Mouse (Mus musculus): ENCODE data around the gene Elmod2.
"Not testable (repeated sequence)": the region's sequence is repeated elsewhere in the genome, so short reads cannot be mapped to it uniquely, and the experiment has no call there.

Elmod2 gene

DNA sequence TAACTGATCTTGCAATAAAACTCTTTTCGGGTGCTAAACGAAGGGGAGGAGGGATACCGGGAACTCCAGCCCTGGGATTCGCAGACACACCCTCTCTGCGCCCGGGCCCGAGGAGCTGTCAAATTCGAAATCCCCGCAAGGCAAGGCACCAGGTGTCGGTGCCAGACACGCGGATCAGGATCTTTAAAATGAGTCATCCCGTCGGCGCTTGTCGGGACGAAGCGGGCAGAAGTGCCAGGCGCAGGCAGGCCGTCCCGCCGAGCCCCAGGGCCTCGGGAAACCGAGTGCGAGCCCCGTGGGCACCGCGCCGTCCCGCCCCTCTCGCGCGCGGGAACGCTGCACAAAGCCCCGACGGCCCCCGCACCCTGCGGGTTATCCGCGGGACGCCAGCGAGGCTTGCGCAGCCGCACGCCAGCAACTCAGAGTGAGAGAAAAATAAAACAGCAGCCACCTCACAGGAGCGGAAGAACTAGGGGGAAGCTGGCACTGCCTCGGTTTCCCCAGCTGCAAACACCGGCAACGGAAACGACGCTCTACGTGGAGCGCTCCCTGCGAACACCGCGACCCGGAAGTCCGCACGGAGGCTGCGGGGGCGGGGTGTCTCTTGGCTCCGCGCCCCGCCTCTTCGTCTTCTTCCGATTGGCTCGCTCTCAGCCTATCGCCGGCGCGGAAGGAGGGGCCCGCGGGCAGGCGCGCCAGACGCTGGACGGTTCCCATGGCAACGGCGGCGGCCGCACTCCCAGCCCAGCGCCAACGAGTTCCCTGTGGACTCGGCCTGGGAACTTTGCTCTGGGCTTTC, at the start of gene Elmod2:
TSS of gene Elmod2 (minus strand) at position 588 of the 799 bp plus-strand sequence.
- peak; percentile 100 for DNase-seq

DNA sequence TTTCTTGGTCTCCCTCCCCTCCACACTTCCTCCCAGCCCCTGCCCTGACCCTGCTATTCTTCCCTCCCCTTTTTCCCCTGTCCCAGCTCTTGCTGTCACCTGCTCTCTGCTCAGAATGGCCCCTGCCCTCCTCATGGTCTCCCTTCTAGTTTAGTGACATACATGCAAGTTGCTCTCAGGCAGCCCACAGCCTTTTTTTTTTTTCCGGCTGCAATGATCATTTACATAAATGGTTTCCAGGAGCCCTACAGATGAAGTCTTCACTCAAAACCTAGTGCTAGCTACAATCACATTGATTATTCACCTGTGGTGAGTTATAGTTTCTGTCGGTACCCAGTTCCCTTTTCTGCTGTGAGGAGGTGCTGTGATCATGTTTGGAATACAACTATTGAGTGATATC, 48.7 kb upstream of the Elmod2 start:
- DNase-seq: no peak

DNA sequence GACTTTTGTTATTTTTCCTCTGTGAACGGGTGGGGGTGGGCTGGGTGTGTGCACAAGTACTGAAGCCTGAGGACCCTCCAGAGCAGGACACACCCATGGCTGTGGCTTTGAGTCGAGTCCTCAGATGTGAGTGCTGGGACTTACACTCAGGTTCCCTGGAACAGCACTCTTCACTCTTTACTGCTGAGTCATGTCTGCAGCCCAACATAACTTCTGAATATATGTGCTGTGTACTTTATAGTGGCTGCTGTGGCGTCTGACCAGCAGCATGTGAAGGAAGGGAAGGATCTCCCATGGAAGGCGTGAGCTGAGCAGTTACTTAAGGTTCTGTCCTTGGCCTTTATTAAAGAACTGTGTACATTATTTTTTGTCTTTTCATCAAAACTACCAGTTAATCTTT, 47.9 kb upstream of the Elmod2 start:
- DNase-seq: no peak

DNA sequence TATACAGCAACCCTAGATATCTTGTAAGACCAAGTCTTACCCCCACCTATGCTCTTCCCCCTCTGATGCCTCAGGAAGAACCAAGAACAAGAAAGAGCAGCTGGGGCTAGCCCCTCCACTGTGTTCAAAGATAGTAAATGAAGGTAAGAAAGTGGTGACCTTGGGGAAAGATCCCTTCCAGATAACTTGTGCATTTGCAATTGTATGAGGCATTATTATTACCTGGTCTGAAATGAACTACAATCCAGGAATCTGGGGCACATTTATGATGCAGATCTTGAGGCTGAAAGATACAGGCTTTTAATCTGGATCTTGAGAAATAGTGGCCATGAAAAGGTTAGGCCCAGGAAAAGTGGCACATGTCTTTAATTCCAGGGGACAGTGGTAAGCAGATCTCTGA, 44.9 kb upstream of the Elmod2 start:
- DNase-seq: no peak

DNA sequence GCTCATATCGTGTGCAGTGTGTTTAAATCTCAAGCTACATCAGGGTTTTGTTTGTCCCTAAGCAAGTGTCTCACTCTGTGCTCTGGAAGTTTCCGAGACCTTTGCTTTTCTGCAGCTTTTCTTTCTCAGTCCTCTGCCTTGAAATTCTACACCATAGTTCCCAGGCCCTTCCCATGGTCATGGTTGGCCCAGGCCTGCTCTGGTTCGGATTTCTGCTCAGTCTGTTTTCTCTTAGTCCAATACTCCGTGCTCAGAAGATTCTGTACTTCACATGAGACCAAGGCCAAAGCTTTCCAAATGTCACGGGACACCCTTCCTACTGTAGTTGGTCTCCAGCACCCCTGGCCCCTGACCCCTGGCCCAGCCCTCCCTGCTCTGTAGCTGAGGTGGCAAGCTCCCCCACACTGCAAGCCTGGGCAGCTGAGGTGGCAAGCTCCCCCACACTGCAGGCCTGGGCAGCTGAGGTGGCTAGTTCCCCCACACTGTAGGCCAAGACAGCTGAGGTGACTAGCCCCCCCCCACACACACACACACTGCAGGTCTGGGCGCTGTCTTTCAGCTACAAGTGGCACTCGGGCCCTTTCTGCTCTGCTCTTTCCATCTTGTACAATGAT, 31.0 kb upstream of the Elmod2 start:
- no peak for DNase-seq

DNA sequence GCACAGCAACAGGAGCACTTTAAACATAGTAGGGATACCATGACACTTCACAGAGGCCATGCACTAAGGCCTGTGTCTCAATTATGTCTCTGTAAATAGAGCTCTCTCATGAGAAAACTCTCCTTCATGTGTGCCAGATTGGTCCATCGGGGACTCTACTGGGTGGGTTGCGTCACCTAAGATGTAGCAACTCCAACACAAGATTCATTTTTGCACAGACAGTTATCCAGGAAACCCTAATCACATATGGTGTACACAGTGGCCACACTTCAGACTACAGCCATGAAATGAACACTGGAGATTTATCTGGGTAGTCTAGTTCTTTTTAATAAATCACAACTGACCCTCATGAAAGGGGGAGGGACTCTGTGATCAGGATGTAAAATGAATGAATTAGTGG, 19.0 kb upstream of the Elmod2 start:
- DNase-seq: no peak

DNA sequence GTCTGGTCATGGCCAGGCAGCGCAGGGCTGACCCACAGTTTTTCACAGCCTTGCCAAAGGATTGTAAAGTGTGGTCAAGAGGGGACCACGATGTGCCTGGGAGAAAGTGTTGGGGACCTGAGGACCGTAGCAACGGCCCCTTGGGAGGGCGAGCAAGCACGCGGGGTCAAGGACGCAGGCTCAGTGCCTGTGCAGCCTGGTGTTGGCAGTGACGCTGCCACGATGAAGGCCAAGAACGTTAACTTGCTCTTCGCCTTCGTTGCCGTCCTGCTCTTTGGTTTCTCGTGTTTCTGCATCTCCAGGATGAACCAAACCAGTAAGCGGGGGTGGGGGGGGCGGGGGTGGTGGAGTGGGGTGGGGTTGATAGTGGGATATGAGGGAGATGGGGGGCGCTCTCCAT, 16.0 kb upstream of the Elmod2 start, which contains the start of gene Mgat4d:
TSS of gene Mgat4d (plus strand) at position 209 of the 400 bp plus-strand sequence.
- no peak for DNase-seq

DNA sequence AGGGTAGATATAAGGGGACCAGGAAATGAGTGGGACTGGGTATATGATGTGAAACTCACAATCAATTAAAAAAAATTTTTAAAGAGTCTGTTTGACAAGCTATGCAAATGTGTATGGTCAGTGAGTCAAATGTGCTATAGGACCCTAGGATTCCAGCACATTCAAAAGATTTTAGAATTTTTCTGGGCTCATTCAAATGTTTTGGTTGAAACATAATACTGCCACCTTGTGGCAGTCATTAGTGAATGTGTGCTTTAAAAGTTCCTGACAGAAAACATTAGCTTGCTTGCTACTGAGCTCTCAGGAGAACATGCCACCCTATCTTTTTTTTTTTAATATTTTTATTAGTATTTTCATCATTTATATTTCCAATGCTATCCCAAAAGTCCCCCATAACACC, 10.4 kb upstream of the Elmod2 start:
- peak; percentile 12 for DNase-seq

DNA sequence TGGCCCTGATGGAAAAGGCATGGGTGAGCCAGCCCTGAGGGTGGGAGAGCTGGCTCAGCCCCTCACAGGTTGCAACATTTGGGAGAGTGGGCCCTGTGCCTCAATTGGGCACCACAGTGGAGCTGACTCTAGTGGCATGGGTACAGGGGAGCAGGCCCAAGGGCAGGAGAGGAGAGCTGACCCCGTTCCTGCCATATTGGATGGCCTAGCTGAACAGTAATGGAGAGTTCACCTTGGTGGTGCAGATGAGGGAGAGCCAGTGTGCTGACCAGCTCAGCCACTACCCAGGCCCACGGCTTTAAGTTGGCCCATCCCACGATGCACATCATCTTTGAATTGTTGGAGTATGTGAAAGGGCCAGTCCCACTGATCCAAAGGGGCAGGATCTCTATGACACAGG, 9.8 kb upstream of the Elmod2 start:
- peak; percentile 88 for DNase-seq

DNA sequence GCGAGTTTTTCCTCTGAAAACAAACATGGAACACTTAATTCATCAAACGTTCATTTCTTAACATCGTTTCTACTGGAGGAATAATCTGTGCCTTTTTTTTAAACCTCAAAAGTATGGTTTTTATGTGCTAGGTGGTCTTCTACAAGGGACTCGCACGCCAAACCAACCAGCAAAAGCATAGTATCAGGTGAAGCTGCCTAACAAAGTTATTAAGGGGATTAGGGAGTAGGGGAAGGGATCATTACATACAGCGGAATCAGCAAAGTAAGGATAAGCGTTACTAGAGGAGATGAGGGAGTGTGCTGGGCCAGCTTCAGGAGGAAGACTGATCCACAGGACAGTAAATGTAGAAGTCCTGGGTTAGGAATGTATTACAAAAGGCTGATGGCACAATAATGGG, 578 bp upstream of the Elmod2 start:
- DNase-seq: no peak

DNA sequence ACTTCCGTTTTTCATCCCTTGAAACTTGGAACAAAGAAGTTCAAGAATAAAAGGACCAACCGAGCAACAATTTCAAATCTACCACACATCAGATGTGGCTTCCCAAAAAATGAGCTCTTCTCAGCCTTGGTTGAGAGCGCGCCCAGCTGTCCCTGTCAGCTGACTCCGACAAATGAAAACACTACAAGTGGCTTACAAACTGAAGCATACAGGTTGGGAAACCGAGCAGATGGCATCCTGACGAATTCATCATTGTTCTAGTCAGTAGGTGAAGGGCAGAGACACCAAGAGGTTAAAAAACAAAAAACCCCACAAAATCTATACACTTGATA, 753 bp downstream of the Elmod2 start:
- DNase-seq: no peak

DNA sequence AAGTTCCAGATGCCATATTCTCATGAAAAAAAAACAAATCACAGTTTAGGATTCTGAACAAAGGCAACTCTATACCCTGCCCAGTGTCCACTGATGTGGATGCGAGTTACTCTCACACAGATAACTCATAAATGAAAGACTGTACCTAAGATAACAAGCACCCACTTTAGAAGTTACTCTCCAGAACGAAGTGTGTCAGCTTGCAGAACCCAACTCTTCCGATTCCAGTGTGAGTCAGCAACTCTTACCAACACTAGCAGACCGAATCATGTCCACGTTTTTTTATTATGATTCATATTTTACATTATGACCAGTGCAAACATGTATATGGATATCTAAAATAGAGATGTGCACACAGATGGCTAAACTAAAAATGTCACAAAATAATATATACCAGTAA, 4.4 kb downstream of the Elmod2 start:
- no peak for DNase-seq

DNA sequence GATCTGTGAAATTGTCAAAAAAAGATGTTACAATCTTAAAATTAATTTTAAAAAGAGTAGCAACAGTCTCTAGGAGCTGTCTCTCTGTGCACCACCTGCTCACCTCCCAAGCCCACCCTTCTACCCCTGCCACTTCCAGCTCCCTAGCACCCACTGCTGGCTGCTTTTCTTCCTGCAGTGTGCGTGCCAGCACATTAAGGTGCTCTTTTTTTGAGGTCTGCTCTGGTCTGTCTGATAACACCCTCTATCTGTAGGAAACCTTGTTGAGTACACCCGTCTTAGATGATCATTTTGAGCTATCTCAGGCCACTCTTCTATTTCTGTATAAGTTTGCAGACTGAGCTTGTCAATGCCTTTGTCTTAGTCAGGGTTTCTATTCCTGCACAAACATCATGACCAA, 9.2 kb downstream of the Elmod2 start:
- no peak for DNase-seq

DNA sequence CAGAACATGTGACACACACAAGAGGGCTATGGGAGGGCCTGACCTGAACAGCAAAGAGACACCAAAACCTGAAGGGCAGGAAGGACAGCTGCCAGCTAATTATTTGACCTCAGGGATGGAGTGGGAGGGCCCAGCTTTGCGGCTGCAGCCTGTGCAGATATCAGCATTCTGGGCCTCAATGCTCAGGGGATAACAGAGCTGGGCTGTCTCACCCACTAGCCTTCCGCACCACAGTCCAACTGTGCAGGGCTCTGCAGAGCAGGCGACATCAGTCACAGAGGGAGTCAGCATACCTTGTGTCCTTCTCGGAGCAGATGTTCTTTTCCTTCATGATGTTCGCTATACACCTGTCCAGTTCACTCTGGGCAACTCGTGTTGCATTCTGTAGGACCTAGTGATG, 9.9 kb downstream of the Elmod2 start:
- no peak for DNase-seq

DNA sequence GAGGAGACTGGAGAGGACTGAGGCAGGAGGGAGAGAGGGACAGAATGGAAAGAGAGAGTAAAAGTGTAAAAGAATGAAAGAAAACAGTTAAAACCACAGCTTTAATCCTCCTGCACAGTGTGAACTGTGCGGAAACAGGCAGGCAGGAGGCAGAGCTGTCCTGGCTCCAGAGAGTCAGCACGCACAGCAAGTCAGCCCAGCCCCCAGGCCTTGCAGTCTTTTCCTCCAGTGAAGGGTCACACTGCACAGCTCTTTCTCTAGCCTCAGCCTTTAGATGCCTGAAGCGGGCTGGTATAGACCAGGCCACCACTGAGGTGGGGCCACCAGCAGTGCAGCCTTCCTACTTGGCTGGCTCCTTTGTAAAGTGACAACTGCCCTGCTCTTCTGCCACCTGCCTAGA, 11.7 kb downstream of the Elmod2 start:
- no peak for DNase-seq

DNA sequence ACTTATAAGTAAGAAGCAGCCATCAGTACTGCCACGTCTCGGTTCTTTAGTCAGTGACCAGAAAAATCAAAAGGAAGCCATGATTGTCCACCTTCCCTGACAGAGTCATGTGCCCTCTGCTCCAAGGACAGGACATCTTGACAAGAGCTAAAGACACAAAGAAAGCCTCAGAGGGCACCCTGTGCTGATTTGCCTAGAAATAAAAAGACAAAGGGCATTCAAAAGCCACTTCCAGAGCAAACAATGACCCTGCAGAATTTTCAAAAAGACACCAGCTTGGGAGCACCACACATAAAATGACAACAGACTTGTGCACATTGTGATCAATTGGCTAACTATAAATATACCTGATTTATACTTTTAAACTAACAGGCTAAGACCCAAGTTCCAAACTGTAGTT, 16.6 kb downstream of the Elmod2 start:
- DNase-seq: no peak

DNA sequence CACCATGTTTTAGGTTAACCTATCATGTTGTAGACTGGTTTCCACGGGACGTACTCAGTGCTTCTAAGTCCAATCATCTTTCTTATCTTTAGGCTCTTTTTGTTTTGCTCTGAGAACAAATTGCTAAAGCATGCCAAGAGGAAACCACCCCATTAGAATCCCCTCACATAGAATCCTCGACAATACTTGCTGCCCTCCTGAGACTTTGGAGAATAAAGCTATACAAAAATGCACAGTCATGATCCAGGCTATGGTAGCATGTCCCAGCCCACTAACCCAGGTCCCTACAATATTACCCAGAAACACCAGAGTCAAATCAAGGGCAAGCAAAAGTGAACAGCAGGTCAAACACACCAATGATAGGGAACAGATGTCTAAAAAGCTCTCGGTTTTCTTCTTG, 17.2 kb downstream of the Elmod2 start:
- not testable (repeated sequence) for DNase-seq

DNA sequence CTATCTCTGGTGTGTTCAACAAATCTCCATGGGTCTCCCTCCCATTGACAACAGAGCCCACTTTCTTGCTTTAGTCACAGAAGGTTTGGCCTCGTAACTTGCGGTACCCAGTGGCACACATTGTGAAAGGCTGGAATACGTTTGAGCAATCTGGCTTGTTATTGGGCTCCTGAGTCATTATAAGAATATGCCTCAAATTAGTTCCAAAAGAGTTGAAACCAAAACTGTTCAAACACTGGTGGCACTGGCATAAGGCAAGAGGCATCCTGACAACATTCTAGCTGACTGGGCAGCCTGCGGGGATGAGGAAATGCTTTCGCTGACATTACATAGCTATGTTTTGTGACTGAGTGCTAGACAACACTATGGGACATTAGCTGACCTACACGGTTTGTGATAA, 22.4 kb downstream of the Elmod2 start:
- DNase-seq: no peak

DNA sequence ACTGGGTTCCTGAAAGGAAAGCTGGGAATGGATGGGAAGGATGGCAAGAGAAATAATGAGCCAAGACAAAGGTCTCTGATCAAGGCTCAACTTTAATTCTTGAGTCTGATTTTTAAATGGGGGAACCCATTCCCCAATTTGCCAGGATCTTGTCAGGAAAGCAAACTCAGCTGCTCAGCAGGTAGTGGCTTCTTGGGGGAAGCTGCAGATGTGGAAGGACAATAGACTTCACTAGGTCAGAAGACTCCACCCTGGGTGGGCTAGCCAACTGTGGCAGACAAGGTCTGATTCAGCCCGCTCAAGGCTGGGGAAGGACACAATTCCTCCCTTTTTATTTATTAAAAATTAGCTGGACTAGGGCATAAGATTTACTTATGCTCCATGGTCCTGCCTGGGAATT, 27.3 kb downstream of the Elmod2 start:
- peak; percentile 43 for DNase-seq

DNA sequence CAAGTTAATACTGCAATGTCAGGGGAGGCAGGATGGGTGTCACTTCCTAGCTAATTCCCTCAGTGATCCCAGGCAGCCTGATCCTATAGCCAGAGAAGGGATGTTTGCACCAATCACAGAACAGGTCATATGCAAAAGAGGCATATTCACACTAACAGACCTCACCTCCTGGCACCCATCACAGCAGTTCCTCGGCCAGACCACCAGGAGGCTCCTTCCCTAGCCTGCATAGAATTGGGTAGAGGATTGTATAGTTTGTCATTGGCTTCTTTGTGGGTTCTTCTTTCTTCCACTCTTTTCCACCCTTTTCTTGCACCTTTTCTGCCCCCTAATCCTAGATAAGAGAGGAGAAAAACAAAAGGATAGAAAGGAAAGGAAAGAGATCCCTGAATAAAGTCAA, 32.2 kb downstream of the Elmod2 start:
- DNase-seq: no peak

DNA sequence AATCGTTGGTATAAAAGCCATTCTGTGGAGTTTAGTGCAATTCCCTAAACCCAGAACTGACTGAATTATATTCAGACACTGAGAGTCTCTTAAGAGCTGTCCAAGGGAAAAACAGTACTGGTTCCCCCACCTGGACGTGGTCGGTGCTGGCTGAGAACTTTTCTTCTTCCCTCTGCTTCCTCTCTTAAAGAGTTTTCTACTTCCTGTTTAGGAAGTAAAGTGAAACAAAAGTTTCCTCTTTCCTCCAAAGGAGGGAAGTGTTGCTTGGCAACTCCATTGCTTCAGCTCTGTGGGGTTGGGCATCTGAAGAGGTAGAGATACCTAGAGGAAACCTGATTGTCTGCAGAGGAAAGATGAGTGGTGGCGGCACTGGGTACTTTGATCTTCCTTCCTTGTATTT, 34.9 kb downstream of the Elmod2 start:
- no peak for DNase-seq

DNA sequence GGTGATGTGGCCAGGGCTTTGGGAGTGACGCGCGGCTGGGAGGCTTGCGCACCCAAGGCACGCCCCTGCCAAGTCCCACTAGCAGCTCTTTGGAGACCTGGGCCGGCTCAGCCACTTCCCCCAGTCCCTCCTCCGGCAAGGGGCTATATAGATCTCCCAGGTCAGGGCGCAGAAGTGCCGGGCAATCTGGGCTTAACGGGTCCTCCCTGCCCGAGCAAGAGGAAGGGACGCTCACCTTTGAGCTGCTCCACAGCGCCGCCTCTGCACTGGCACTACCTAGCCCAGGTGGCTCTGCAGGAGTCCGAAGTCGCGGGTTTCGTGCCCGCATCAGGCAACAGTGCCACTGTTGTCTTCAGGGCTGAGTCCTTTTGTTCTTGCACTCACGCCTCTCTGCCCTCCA, 42.1 kb downstream of the Elmod2 start, which contains the start of gene Ucp1:
TSS of gene Ucp1 (plus strand) at position 177 of the 400 bp plus-strand sequence.
- DNase-seq: no peak

DNA sequence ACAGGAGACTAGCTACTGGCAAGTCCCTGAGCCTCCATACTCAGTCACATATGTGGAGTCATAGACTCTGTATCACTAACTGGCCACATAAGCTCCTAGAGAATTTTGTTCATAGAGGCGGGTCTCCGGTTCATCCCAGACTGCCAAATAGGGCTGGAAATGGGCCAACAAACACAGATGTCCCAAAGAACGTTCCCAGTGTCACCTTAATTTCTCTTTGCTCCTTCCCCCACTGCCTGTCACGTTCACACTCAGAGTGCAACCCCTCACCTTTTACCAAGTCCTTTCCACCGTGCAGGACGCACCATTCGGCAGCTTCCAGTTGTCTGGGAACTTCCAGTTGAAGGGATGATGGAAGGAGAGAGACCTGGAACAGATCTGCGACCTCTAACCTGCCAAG, 46.9 kb downstream of the Elmod2 start:
- DNase-seq: peak; percentile 78

DNA sequence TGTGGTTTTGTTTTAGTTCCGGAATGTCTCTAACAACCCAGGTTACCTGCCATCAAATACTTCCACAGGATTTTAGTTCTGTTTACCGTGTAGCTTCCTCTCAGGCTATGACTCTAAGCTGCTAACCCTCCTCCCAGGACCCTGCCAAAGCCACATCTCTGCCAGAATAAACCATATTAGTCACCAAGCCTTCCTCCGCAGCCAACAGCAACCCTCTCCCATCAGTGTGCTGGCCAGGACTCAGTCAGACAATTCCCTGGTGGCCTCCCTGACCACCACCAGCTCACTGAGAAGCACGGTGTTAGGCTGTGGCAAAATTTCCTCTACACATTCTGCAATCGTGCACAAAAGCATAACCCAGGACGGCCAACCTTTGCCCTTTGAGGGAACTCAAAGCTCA, 53.9 kb downstream of the Elmod2 start:
- peak; percentile 96 for DNase-seq

DNA sequence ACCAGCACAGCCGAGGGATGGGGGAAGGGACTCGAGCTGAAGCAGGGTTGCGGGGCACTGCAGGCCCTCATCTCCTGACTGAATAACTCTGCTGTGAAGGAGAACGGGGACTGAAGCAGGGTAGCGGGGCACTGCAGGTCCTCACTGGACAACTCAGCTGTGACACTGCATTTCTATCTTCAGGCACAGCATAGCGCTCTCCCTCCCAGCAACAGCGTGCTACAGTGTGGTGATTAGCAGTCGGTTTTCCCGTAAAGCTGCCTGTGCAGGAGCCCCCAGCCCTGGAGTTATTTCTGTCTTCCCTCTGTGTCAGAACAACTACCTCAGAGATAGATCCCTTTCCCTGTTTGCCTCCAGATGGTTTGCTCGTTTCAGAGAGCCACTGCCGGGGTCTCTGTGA, 57.8 kb downstream of the Elmod2 start:
- no peak for DNase-seq
